Mouse (Mus musculus): Measurements from ENCODE around the gene Dpp6. TPM values are rescaled to one million over a fixed set of nuclear protein-coding genes. Genes with fewer than 3 reads are reported as not detected.
"Not testable (repeated sequence)": the region's sequence is repeated elsewhere in the genome, so short reads cannot be mapped to it uniquely, and the experiment has no call there.

The Dpp6 gene
- polyA plus RNA-seq, 1 experiment from 2014 or later = 10.0 TPM

GRCm38 (mm10) chr5:27481706-27482105 lies 664.7 kb downstream of the Dpp6 start:
- Histone ChIP-seq H3K36me3 (ENCODE audit: control insufficient read depth, insufficient read depth, low read length) (no peaks in the 10 kb centered on the region), H3K4me3 (ENCODE audit: low read depth, low read length) (no peak overlapping the region), H3K9me3 (ENCODE audit: control insufficient read depth, low read length) (no peaks in the 10 kb centered on the region), H3K4me2 (ENCODE audit: low read depth) (no peak overlapping the region), H3K27ac (ENCODE audit: low read depth, low read length) (no peak overlapping the region), H3K9ac (ENCODE audit: low read length) (no peak overlapping the region), H3K4me1 (ENCODE audit: control insufficient read depth, insufficient read depth, low read length) (no peaks in the 10 kb centered on the region), H3K27me3 (ENCODE audit: control insufficient read depth, insufficient read depth, low read length) (no peaks in the 10 kb centered on the region)
- WGBS = 82% methylated on average over 2 of the region's 2 CpGs
- no peak for ATAC-seq (ENCODE audit: insufficient read depth, low FRiP score, low TSS enrichment)
- DNase-seq (ENCODE audit: low spot score) = no peak

GRCm38 (mm10) chr5:27486138-27486537 lies 669.1 kb downstream of the Dpp6 start:
- Histone ChIP-seq H3K4me1 (ENCODE audit: control insufficient read depth, insufficient read depth, low read length) (no peaks in the 10 kb centered on the region), H3K9ac (ENCODE audit: low read length) (no peak overlapping the region), H3K36me3 (ENCODE audit: control insufficient read depth, insufficient read depth, low read length) (no peaks in the 10 kb centered on the region), H3K27ac (ENCODE audit: low read depth, low read length) (no peak overlapping the region), H3K4me2 (ENCODE audit: low read depth) (no peak overlapping the region), H3K27me3 (ENCODE audit: control insufficient read depth, insufficient read depth, low read length) (no peaks in the 10 kb centered on the region), H3K4me3 (ENCODE audit: low read depth, low read length) (no peak overlapping the region), H3K9me3 (ENCODE audit: control insufficient read depth, low read length) (no peaks in the 10 kb centered on the region)
- no peak for DNase-seq (ENCODE audit: low spot score)
- no peak for ATAC-seq (ENCODE audit: insufficient read depth, low FRiP score, low TSS enrichment)
- WGBS = 48% methylated on average over 1 of the region's 1 CpGs

- Histone ChIP-seq H3K4me1 (ENCODE audit: control insufficient read depth, insufficient read depth, low read length) (no peaks in the 10 kb centered on the region), H3K36me3 (ENCODE audit: control insufficient read depth, insufficient read depth, low read length) (no peaks in the 10 kb centered on the region), H3K27ac (ENCODE audit: low read depth, low read length) (no peak overlapping the region), H3K4me2 (ENCODE audit: low read depth) (no peak overlapping the region), H3K4me3 (ENCODE audit: low read depth, low read length) (no peak overlapping the region), H3K27me3 (ENCODE audit: control insufficient read depth, insufficient read depth, low read length) (no peaks in the 10 kb centered on the region), H3K9ac (ENCODE audit: low read length) (no peak overlapping the region), H3K9me3 (ENCODE audit: control insufficient read depth, low read length) (no peaks in the 10 kb centered on the region)
- WGBS = 83% methylated on average over 4 of the region's 4 CpGs
- ATAC-seq (ENCODE audit: insufficient read depth, low FRiP score, low TSS enrichment) = no peak
- no peak for DNase-seq (ENCODE audit: low spot score)
Observed at GRCm38 (mm10) chr5:27490942-27491341, 673.9 kb downstream of the Dpp6 start.

DNA sequence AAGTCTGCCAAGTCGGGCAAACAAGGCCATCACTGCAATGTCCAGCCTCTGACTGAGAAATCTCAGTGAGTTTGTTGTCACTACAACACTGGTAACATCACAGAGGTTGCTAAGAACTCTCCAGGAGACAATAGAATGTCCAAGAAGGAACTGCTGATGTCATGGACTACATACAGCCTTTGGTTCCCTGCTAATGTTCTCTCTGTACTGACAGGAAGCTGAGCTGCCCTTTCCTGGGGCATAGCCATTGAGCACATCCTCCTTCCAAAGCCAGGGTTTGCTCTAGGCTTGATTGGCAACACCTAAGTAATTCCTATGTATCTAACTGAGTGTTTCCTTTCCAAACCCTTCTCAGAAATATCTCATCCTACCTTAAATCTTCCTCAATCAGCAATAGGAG lies 684.3 kb downstream of the Dpp6 start, which contains the start of gene Speer4b:
Gene Speer4b (minus strand): TSS at position 101 of the 400 bp plus-strand sequence.
- H3K27me3 ChIP-seq (ENCODE audit: control insufficient read depth, insufficient read depth, low read length); H3K4me1 ChIP-seq (ENCODE audit: control insufficient read depth, insufficient read depth, low read length); H3K4me3 ChIP-seq (ENCODE audit: low read depth, low read length); ATAC-seq (ENCODE audit: insufficient read depth, low FRiP score, low TSS enrichment); H3K9me3 ChIP-seq (ENCODE audit: control insufficient read depth, low read length); H3K4me2 ChIP-seq (ENCODE audit: low read depth); H3K9ac ChIP-seq (ENCODE audit: low read length); DNase-seq (ENCODE audit: low spot score); H3K36me3 ChIP-seq (ENCODE audit: control insufficient read depth, insufficient read depth, low read length); H3K27ac ChIP-seq (ENCODE audit: low read depth, low read length): not testable (repeated sequence)
- 71% methylated on average over 1 of the region's 1 CpGs for WGBS

GRCm38 (mm10) chr5:27518716-27519115 lies 701.7 kb downstream of the Dpp6 start:
- Histone ChIP-seq H3K36me3 (ENCODE audit: control insufficient read depth, insufficient read depth, low read length) (no peaks in the 10 kb centered on the region), H3K27ac (ENCODE audit: low read depth, low read length) (no peak overlapping the region), H3K4me2 (ENCODE audit: low read depth) (no peak overlapping the region), H3K27me3 (ENCODE audit: control insufficient read depth, insufficient read depth, low read length) (no peaks in the 10 kb centered on the region), H3K9me3 (ENCODE audit: control insufficient read depth, low read length) (no peaks in the 10 kb centered on the region), H3K4me1 (ENCODE audit: control insufficient read depth, insufficient read depth, low read length) (no peaks in the 10 kb centered on the region), H3K4me3 (ENCODE audit: low read depth, low read length) (no peak overlapping the region), H3K9ac (ENCODE audit: low read length) (no peak overlapping the region)
- DNase-seq (ENCODE audit: low spot score) (no peak), ATAC-seq (ENCODE audit: insufficient read depth, low FRiP score, low TSS enrichment) (no peak)

- 86% methylated on average over 1 of the region's 1 CpGs for WGBS
- DNase-seq (ENCODE audit: low spot score) = no peak
Observed at GRCm38 (mm10) chr5:27526906-27527305, 709.9 kb downstream of the Dpp6 start.

DNA sequence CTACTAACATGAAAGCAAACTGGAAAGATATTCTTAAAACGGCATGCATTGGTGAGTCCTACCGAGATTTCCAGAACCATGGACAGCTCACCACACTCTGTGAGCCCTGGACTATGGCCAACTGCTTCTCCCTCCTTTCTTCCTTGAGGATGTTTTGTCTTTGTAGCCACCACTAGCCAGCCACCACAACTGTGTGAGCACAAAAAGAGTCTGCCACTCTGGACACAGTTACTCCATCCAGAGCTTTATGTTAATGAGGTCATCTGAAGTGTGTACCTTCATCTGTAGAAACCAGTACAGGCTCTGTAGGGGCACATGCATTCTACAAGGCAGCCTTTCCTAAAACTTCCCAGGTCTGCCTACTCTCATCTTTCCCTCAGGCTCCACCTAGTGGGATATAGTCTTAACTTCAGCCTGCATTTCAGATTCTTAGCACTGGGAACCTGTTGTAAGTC lies 727.8 kb downstream of the Dpp6 start:
- H3K36me3 ChIP-seq (ENCODE audit: control insufficient read depth, insufficient read depth, low read length) = no peaks in the 10 kb centered on the region
- no peaks in the 10 kb centered on the region for H3K27me3 ChIP-seq (ENCODE audit: control insufficient read depth, insufficient read depth, low read length)
- no peaks in the 10 kb centered on the region for H3K9me3 ChIP-seq (ENCODE audit: control insufficient read depth, low read length)
- H3K4me1 ChIP-seq (ENCODE audit: control insufficient read depth, insufficient read depth, low read length) = no peaks in the 10 kb centered on the region
- WGBS = 24% methylated on average over 2 of the region's 2 CpGs
- H3K4me3 ChIP-seq (ENCODE audit: low read depth, low read length) = no peak overlapping the region
- no peak overlapping the region for H3K9ac ChIP-seq (ENCODE audit: low read length)
- DNase-seq (ENCODE audit: low spot score) (peak; percentile 49), ATAC-seq (ENCODE audit: insufficient read depth, low FRiP score, low TSS enrichment) (no peak)
- H3K27ac ChIP-seq (ENCODE audit: low read depth, low read length) = no peak overlapping the region
- no peak overlapping the region for H3K4me2 ChIP-seq (ENCODE audit: low read depth)

More at GRCm38 (mm10) chr5:27526906-27527305, 709.9 kb downstream of the Dpp6 start:
- H3K27me3 ChIP-seq (ENCODE audit: control insufficient read depth, insufficient read depth, low read length) = no peaks in the 10 kb centered on the region
- H3K4me2 ChIP-seq (ENCODE audit: low read depth) = no peak overlapping the region
- H3K9ac ChIP-seq (ENCODE audit: low read length) = no peak overlapping the region
- no peak overlapping the region for H3K27ac ChIP-seq (ENCODE audit: low read depth, low read length)
- no peak overlapping the region for H3K4me3 ChIP-seq (ENCODE audit: low read depth, low read length)
- H3K4me1 ChIP-seq (ENCODE audit: control insufficient read depth, insufficient read depth, low read length) = no peaks in the 10 kb centered on the region
- no peak for ATAC-seq (ENCODE audit: insufficient read depth, low FRiP score, low TSS enrichment)
- no peaks in the 10 kb centered on the region for H3K9me3 ChIP-seq (ENCODE audit: control insufficient read depth, low read length)
- no peaks in the 10 kb centered on the region for H3K36me3 ChIP-seq (ENCODE audit: control insufficient read depth, insufficient read depth, low read length)

DNA sequence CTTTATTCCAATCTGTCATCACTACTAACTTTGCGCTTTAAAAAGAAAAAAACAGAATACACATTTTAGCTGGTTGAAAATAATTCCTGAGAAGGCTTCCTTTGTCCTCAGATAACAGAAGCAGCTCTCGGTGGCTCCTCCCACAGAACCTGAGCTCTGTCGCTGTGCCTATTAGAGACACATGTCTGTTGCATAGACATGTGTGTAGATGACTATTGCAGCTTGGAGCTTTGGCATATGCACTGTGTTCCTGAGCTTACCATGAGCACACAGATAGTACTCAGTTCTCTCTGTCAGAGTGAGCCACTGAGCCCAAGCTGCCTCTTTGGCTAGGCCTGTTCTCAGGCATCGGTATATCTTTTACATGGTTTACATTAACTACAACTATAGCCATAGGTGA lies 732.3 kb downstream of the Dpp6 start:
- no peak overlapping the region for H3K9ac ChIP-seq (ENCODE audit: low read length)
- no peak overlapping the region for H3K4me3 ChIP-seq (ENCODE audit: low read depth, low read length)
- H3K9me3 ChIP-seq (ENCODE audit: control insufficient read depth, low read length) = no peaks in the 10 kb centered on the region
- H3K4me2 ChIP-seq (ENCODE audit: low read depth) = no peak overlapping the region
- ATAC-seq (ENCODE audit: insufficient read depth, low FRiP score, low TSS enrichment) (no peak), DNase-seq (ENCODE audit: low spot score) (no peak)
- WGBS = 89% methylated on average over 4 of the region's 4 CpGs
- no peaks in the 10 kb centered on the region for H3K4me1 ChIP-seq (ENCODE audit: control insufficient read depth, insufficient read depth, low read length)
- no peak overlapping the region for H3K27ac ChIP-seq (ENCODE audit: low read depth, low read length)
- H3K36me3 ChIP-seq (ENCODE audit: control insufficient read depth, insufficient read depth, low read length) = no peaks in the 10 kb centered on the region
- no peaks in the 10 kb centered on the region for H3K27me3 ChIP-seq (ENCODE audit: control insufficient read depth, insufficient read depth, low read length)

GRCm38 (mm10) chr5:27565700-27566099 lies 748.7 kb downstream of the Dpp6 start:
- Histone ChIP-seq H3K4me1 (ENCODE audit: control insufficient read depth, insufficient read depth, low read length) (no peaks in the 10 kb centered on the region), H3K36me3 (ENCODE audit: control insufficient read depth, insufficient read depth, low read length) (no peaks in the 10 kb centered on the region), H3K4me3 (ENCODE audit: low read depth, low read length) (no peak overlapping the region), H3K27me3 (ENCODE audit: control insufficient read depth, insufficient read depth, low read length) (no peaks in the 10 kb centered on the region), H3K9me3 (ENCODE audit: control insufficient read depth, low read length) (no peaks in the 10 kb centered on the region), H3K4me2 (ENCODE audit: low read depth) (no peak overlapping the region), H3K9ac (ENCODE audit: low read length) (no peak overlapping the region), H3K27ac (ENCODE audit: low read depth, low read length) (no peak overlapping the region)
- ATAC-seq (ENCODE audit: insufficient read depth, low FRiP score, low TSS enrichment) = no peak
- WGBS = 52% methylated on average over 7 of the region's 7 CpGs
- peak; percentile 35 for DNase-seq (ENCODE audit: low spot score)
